Mouse (Mus musculus): ENCODE results near the gene Fuom.
A peak's percentile ranks its signal among the peaks of the same experiment; 100 is the strongest.
"Not testable (repeated sequence)": the region's sequence is repeated elsewhere in the genome, so short reads cannot be mapped to it uniquely, and the experiment has no call there.

The Fuom gene

DNA sequence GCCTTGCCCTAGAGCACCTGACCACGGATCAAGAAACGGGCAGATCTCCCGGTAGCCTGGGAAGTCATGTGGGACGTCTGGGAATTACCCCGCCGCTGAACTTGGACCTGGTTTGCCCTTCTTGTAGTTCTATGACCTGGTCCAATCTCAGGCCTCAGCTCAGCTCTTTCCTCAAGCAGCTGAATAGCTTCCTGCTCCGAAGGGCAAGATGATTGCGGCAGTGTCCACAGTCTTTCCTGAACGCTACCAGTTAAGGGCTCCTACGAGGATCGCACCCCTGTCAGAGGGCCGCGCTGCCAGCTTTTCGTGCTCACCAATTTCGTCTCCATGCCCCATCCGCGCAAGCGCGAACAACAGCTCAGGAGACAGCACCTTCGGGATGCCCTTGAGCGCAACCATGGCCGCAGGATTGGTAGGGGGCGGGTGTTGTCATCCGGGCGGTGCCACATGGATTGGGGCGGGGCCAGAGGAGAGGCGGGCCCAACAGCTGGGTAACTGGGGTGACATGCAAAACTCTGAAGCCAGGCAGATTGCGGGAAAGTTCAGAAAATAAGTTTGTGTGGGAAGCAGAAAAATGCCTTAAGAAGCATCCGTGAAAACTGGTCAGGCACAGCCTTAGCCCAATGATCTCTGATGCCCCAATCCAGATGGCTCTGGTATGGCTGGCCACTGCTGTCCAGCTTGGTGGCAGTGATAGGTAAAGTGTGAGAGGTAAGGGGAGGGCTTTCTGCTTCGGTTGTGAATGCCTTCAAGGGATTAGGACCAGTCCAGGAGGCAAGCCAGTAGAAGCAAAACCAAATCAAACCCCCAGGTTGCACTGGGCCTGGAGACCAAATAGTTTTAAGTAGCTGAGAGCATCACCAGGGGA lies at the start of gene Fuom:
TSS of gene Fuom (minus strand) at position 449 of the 868 bp plus-strand sequence.
- DNase-seq (ENCODE audit: low spot score in 2 of 2): peak; percentile 85 to 86

GRCm38 (mm10) chr7:140144550-140144949 lies 42.3 kb upstream of the Fuom start:
- DNase-seq (ENCODE audit: low spot score in 2 of 2): no peak

DNA sequence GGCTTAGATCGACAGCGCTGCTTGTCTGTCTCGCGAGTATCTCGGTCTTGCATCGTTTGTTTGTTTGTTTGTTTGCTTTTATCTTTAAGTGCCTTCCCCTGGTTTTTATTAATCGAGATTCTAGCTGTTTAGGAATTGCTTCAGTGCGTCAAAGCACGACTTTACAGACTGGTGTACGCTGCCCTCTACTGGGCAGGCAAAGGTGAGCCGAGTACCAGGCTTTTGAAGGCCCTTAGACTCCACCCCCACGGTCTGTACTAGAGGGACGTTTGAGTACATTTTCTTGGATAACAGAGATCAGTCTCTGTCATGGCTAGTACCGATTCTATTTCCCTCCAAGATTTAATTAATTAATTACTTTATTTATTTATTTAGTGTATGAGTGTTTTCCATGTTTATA lies 39.1 kb upstream of the Fuom start:
- peak; percentile 59 to 66 for DNase-seq (ENCODE audit: low spot score in 2 of 2)

DNA sequence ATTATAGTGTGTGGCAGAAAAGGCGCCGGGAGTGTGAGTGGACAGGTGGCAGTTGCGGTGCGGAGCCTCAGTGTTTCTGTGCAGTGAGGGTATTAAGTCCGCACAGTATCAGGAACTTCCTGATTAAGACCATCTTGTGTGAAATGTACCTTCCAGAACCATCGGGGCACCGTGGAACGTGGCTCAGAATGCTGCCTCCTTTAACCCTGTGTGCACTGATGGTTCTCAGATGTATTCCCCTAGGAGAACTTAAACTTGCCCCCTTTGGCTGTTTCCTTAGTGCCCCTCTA lies 35.7 kb upstream of the Fuom start:
- no peak for DNase-seq (ENCODE audit: low spot score in 2 of 2)

- peak; percentile 97 to 99 for DNase-seq (ENCODE audit: low spot score in 2 of 2)
Observed at GRCm38 (mm10) chr7:140137135-140138020, 35.1 kb upstream of the Fuom start, which contains the start of gene Mtg1. Mtg1 (plus strand) TSS chr7:140137564.

DNA sequence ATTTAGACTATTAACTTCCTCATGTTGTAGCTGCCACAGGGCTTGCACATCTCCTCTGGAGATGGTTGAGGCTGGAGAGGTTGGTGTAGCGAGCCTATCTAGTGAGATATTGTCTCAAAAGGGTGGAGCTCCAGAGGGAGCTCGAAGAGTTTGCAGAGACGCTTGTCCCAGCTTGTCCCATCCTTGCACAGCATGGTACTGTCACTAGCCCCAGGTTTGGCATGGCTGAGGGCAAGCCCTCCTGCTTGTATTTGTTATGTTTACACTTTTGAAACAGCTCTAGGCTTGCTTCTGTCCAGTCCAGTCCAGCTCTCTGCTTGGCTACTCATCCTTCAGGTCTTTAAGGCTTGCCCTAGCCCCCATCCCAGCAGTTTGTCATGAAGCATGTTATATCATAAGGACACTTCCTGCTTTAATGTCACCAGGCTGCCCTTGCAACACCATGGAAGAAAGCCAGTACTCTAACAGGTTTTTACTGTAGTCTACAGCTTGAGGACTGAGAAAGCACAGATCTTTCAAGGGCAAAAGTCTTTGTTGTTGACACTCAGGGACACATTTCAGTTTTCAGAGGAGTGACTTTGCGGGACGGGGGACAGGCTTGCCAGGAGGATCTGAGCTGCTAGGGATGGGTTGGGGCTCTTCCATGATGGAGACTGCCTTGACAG lies 33.0 kb upstream of the Fuom start:
- DNase-seq (ENCODE audit: low spot score in 2 of 2): no peak

GRCm38 (mm10) chr7:140134033-140134432 lies 31.8 kb upstream of the Fuom start:
- DNase-seq (ENCODE audit: low spot score in 2 of 2): not testable (repeated sequence)

- DNase-seq (ENCODE audit: low spot score in 2 of 2): not testable (repeated sequence)
Observed at GRCm38 (mm10) chr7:140132184-140132583, 29.9 kb upstream of the Fuom start.

- no peak for DNase-seq (ENCODE audit: low spot score in 2 of 2)
Observed at GRCm38 (mm10) chr7:140127911-140128310, 25.7 kb upstream of the Fuom start.

DNA sequence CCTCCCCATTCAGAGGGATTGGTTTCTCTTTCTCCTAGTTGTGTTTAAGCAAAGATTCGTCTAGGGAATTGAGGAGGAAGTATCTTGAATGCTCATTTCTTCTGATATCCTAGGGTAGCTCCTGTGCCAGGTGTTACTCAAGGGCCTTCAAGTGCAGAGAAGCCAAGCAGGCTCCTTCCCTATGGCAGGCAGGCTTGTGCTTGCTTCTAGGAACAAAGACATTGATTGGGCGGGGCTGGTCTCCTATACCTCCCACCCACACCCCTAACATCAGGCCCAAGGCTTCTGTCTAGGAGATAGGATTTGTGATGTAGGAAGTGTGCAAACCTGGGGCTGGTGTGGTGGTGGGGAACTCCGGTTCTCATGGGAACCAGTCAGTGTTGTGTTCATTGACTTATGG lies 24.7 kb upstream of the Fuom start:
- no peak for DNase-seq (ENCODE audit: low spot score in 2 of 2)

GRCm38 (mm10) chr7:140126022-140126350 lies 23.7 kb upstream of the Fuom start:
- DNase-seq (ENCODE audit: low spot score in 2 of 2): no peak

GRCm38 (mm10) chr7:140125278-140126021 lies 23.2 kb upstream of the Fuom start:
- DNase-seq (ENCODE audit: low spot score in 2 of 2): peak; percentile 84 to 85

GRCm38 (mm10) chr7:140124382-140124781 lies 22.1 kb upstream of the Fuom start:
- DNase-seq (ENCODE audit: low spot score in 2 of 2): no peak

GRCm38 (mm10) chr7:140122765-140123164 lies 20.5 kb upstream of the Fuom start:
- no peak for DNase-seq (ENCODE audit: low spot score in 2 of 2)

DNA sequence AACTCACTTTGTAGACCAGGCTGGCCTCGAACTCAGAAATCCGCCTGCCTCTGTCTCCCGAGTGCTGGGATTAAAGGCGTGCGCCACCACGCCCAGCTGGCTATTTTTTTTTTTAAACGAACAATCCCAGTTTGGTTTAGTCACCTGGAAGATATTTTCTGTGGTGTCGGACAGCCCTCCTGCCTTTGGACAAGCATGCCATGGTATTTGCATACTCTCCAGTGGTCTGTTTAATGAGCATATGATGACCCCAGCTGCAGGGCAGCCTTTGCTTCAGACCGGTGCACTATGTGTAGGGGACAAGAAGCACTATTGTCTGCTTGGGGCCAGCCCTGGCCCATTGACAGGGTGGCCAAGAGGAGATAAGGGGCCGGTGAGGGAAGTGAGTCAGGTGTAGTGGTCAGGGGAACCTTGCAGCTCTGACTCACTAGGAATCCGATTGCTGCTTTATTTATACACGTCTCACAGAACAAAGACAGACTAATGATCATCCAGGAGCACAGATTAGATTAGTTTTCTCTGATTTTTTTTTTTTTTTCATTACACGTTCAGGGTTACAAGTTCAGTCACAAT lies 19.2 kb upstream of the Fuom start:
- DNase-seq (ENCODE audit: low spot score in 2 of 2): no peak

- no peak for DNase-seq (ENCODE audit: low spot score in 2 of 2)
Observed at GRCm38 (mm10) chr7:140120484-140120883, 18.2 kb upstream of the Fuom start.

- DNase-seq (ENCODE audit: low spot score in 2 of 2): peak; percentile 82 to 85
Observed at GRCm38 (mm10) chr7:140116329-140117054, 14.3 kb upstream of the Fuom start, which contains the start of gene Echs1. Echs1 (minus strand) TSS chr7:140116476.

GRCm38 (mm10) chr7:140115583-140116328 lies 13.5 kb upstream of the Fuom start, which contains the start of gene Paox:
Paox (plus strand) TSS chr7:140115799.
- DNase-seq (ENCODE audit: low spot score in 2 of 2): peak; percentile 56 to 64

DNA sequence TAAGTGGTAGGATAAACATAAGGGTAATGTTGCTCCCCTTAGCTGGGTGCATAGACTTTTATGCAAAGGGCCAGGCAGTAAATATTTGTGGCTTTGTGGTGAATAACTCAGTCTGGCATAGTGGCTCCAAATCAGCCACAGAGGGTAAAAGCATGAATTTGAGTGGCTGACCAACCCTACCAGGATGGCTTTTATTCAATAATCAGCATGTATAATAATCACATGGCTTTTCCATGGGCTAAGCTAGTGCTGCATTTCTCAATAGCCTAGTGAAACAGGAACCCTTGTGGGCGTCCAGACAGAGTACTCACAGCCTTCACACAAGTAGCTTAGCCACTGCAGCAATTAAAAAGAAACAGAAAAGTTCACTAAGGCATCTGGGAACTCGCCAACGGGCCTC lies 9.7 kb upstream of the Fuom start:
- DNase-seq (ENCODE audit: low spot score in 2 of 2): no peak

DNA sequence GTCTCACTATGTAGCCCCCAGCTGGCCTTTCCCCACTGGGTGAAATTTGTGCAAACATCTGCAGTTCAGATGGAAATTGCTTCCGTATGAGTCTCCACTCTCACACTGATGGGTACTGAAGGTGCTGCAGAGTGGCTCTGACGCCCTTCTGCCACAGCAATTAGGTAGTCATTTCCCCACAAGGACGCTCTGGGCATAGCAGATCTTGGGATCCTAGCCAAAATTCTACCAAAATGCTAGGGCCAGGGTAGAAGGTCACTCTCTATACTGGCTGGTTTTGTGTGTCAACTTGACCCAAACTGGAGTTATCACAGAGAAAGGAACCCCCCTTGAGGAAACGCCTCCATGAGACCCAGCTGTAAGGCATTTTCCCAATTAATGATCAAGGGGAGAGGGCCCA lies 1.8 kb upstream of the Fuom start:
- DNase-seq (ENCODE audit: low spot score in 2 of 2): no peak

Data from right cerebral cortex, adult 2 months (tissue).